Mouse (Mus musculus) liver, adult 2 months (tissue): ENCODE measurements around the gene Klhdc10. TPM values are rescaled to one million over a fixed set of nuclear protein-coding genes. Genes with fewer than 3 reads are reported as not detected.

ENCODE experiments used
- DNase-seq: peaks from one replicate; pipeline ENCODE4 v3.0.0-alpha.2; 2011; ENCODE audit warnings: low read depth, low spot score; ENCODE audit errors: extremely low read depth
- H3K27ac ChIP-seq: fragments of 200-500 bp; replicated peaks from 2 replicates; pipeline ENCODE4 v1.5.1; 2012; ENCODE audit warnings: low read depth, mild to moderate bottlenecking, control low read depth, inconsistent platforms, low read length; ENCODE audit not compliant: insufficient read depth
- H3K27me3 ChIP-seq: fragments of 200-500 bp; 2 replicates; pipeline ENCODE4 v1.6.1; 2012; ENCODE audit warnings: mild to moderate bottlenecking, moderate library complexity, low read length, inconsistent platforms; ENCODE audit not compliant: control insufficient read depth, insufficient read depth
- H3K36me3 ChIP-seq: fragments of 200-500 bp; 2 replicates; pipeline ENCODE4 v1.6.1; 2012; ENCODE audit warnings: low read length, inconsistent platforms; ENCODE audit not compliant: control insufficient read depth, insufficient read depth
- H3K4me1 ChIP-seq: fragments of 200-500 bp; 2 replicates; pipeline ENCODE4 v1.6.1; 2011; ENCODE audit warnings: low read length; ENCODE audit not compliant: control insufficient read depth, insufficient read depth
- H3K4me3 ChIP-seq: fragments of 200-500 bp; 2 replicates; pipeline ENCODE4 v1.5.1; 2011; ENCODE audit warnings: low read depth, mild to moderate bottlenecking, control low read depth, low read length, moderate library complexity; ENCODE audit not compliant: insufficient read depth
- H3K79me2 ChIP-seq: fragments of 200-500 bp; 2 replicates; pipeline ENCODE4 v1.6.1; 2012; ENCODE audit warnings: inconsistent platforms, mild to moderate bottlenecking, low read length, moderate library complexity; ENCODE audit not compliant: control insufficient read depth, insufficient read depth
- H3K9ac ChIP-seq: fragments of 200-500 bp; 2 replicates; pipeline ENCODE4 v1.6.1; 2012; ENCODE audit warnings: low read depth, mild to moderate bottlenecking, control low read depth, inconsistent platforms, low read length
- CTCF ChIP-seq: fragments of 200-500 bp; IDR thresholded peaks from 2 replicates; pipeline ENCODE4 v1.5.1; 2011; ENCODE audit warnings: low read depth, low read length, control low read depth
- POLR2A ChIP-seq: fragments of 200-500 bp; IDR thresholded peaks from 2 replicates; pipeline ENCODE4 v1.6.1; 2011; ENCODE audit warnings: low read length, control low read depth; ENCODE audit not compliant: insufficient read depth; ENCODE audit errors: extremely low read depth
- WGBS: fragments of 180-500 bp; shearing (Covaris S2); methylation state at CpG from one replicate; pipeline ENCODE4 v1.1.7; 2018; 5-methylcytosine and 5-hydroxymethylcytosine counted together
- polyA plus RNA-seq: library from polyadenylated mRNA; depleted of rRNA; stranded (reverse); fragments of >200 nt; gene quantifications from 2 replicates; pipeline ENCODE4 v1.2.3, GENCODE M21; 2012
- total RNA-seq: library from RNA; depleted of rRNA; stranded (reverse); fragments of >200 nt; gene quantifications from 2 replicates; pipeline ENCODE4 v1.2.3, GENCODE M21; 2014

Klhdc10 gene
- total and polyA plus RNA-seq, 2 experiments = 18.8 to 18.9 TPM

DNA sequence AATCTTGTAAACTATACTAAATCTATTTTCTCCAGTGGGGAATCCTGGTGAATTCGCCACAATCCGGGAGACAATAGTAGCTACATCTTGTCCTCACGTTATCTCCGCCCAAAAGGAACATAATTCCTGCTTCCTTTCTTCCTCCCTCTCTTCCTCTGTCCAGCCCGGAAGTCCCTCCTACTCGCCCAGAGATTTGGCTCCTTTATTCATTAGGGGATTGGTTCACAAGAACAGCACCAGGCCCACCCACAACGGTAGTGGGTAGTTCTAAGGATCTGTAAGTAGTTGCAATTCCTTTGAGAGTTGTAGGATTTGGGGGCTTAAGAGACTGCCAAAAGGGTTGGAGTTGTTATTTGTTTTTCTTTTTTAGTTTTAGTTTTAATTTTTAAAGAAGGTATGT, 15.1 kb downstream of the Klhdc10 start:
- Histone ChIP-seq H3K9ac (no peak overlapping the region), H3K4me1 (peaks cover 3% of the 10 kb centered on the region), H3K4me3 (no peak overlapping the region), H3K36me3 (peaks cover 3% of the 10 kb centered on the region; the same call in 1 of the 2 replicates), H3K79me2 (peaks cover 31% of the 10 kb centered on the region; the same call in 1 of the 2 replicates), H3K27ac (no peak overlapping the region), H3K27me3 (no peaks in the 10 kb centered on the region)
- WGBS = 82% methylated on average over 7 of the region's 7 CpGs
- no peak for DNase-seq
- no peak for TF ChIP-seq CTCF
- TF ChIP-seq POLR2A = no peak

GRCm38 (mm10) chr6:30432461-30433192, 31.0 kb downstream of the Klhdc10 start:
- Histone ChIP-seq H3K79me2 (no peaks in the 10 kb centered on the region; the same call in 1 of the 2 replicates), H3K36me3 (no peaks in the 10 kb centered on the region), H3K9ac (no peak overlapping the region), H3K4me3 (no peak overlapping the region), H3K27ac (no peak overlapping the region), H3K4me1 (peaks cover 8% of the 10 kb centered on the region), H3K27me3 (no peaks in the 10 kb centered on the region)
- DNase-seq = no peak
- TF ChIP-seq POLR2A (no peak), CTCF (no peak)
- WGBS = 51% methylated on average over 3 of the region's 3 CpGs

DNA sequence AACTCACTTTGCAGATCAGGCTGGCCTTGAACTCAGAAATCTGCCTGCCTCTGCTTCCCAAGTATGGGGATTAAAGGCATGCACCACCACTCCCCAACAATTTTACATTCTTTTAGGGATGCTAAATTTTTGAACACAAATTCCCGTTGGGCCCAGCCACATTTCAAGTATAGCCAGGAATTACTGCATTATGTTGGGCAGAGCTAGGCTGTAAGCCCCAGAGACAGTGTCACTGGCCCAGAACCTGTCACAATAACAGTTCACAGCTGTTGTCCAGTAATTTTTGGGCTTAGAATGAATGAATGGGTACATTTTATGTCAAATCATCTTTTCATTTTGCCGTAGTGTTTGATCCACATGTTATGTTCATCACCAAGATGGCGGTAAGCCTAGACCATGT, 34.8 kb downstream of the Klhdc10 start:
- Histone ChIP-seq H3K4me1 (peaks cover 8% of the 10 kb centered on the region), H3K27ac (no peak overlapping the region)
- 95% methylated on average over 3 of the region's 3 CpGs for WGBS

DNA sequence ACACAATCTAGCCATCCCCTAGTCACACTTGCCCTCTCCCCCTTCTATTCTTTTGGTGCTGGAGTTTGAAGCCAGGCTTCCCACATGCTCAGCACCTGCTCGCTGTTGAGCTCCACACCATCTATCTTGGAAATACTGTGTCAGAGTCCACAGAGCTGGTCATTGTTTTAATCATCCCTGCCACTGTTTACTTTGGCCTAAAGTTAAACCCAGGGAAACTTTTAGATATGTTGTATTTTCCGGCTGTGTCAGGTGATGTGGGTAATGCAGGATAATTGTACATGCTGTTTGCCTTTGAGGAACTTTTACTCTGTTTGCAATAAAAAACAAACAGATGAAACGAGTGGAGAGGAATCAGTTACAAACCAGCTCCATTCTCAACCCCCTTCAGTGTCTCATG, 35.4 kb downstream of the Klhdc10 start:
- no peak for TF ChIP-seq CTCF
- TF ChIP-seq POLR2A = no peak
- H3K4me1 ChIP-seq = peaks cover 8% of the 10 kb centered on the region
- no peak overlapping the region for H3K27ac ChIP-seq
- peaks cover 8% of the 10 kb centered on the region for H3K36me3 ChIP-seq
- peak; percentile 69 for DNase-seq
- no peaks in the 10 kb centered on the region for H3K27me3 ChIP-seq
- WGBS = 21% methylated on average over 3 of the region's 3 CpGs
- peaks cover 2% of the 10 kb centered on the region; the same call in 1 of the 2 replicates for H3K79me2 ChIP-seq
- H3K4me3 ChIP-seq = no peak overlapping the region
- no peak overlapping the region for H3K9ac ChIP-seq

More for the DNA sequence above, 34.8 kb downstream of the Klhdc10 start:
- Histone ChIP-seq H3K36me3 (peaks cover 8% of the 10 kb centered on the region), H3K79me2 (peaks cover 2% of the 10 kb centered on the region; the same call in 1 of the 2 replicates), H3K9ac (no peak overlapping the region), H3K4me3 (no peak overlapping the region), H3K27me3 (no peaks in the 10 kb centered on the region)
- TF ChIP-seq CTCF (no peak), POLR2A (no peak)
- no peak for DNase-seq

- H3K4me3 ChIP-seq = no peak overlapping the region
- H3K36me3 ChIP-seq = peaks cover 11% of the 10 kb centered on the region
- WGBS = 96% methylated on average over 10 of the region's 10 CpGs
- H3K9ac ChIP-seq = no peak overlapping the region
- peaks cover 2% of the 10 kb centered on the region; the same call in 1 of the 2 replicates for H3K79me2 ChIP-seq
- H3K27ac ChIP-seq = no peak overlapping the region
- H3K27me3 ChIP-seq = no peaks in the 10 kb centered on the region
- TF ChIP-seq POLR2A = no peak
- no peak for TF ChIP-seq CTCF
- no peak for DNase-seq
- H3K4me1 ChIP-seq = peaks cover 8% of the 10 kb centered on the region
Observed at GRCm38 (mm10) chr6:30439576-30439975, 37.9 kb downstream of the Klhdc10 start.

DNA sequence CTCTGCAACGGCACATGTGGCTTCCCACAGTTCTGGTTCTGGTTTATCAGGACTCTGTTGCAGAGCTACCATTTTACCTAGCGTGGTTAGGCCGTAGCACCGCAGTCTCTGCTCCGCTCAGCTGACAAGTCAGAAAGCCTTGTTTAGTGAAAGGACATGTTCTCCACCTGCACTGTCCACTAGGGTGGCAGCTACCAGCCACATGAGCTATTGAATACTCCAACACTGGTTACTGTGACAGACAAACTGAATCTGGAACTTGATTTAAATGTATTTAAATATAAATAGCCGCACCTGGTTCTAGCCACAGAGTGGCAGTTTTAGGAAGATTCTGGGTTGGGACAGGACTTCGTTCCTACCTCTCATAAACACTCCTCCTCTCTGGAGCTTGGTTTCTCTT, 55.3 kb downstream of the Klhdc10 start:
- no peak overlapping the region for H3K4me3 ChIP-seq
- H3K79me2 ChIP-seq = no peaks in the 10 kb centered on the region
- H3K9ac ChIP-seq = no peak overlapping the region
- no peak for TF ChIP-seq CTCF
- TF ChIP-seq POLR2A = no peak
- H3K4me1 ChIP-seq = peaks cover 11% of the 10 kb centered on the region
- WGBS = 89% methylated on average over 7 of the region's 7 CpGs
- no peak overlapping the region for H3K27ac ChIP-seq
- H3K27me3 ChIP-seq = no peaks in the 10 kb centered on the region
- H3K36me3 ChIP-seq = peaks cover 7% of the 10 kb centered on the region; the same call in 1 of the 2 replicates
- DNase-seq = no peak
